Mouse (Mus musculus) ES-Bruce4 (cell line): ENCODE measurements around the gene Cxcr3. TPM values are rescaled to one million over a fixed set of nuclear protein-coding genes. Genes with fewer than 3 reads are reported as not detected.

Experiments
- H3K27ac ChIP-seq: 2 replicates; pipeline ENCODE4 v1.5.1; 2012; ENCODE audit warnings: low read length, inconsistent platforms; ENCODE audit not compliant: insufficient read depth
- H3K27me3 ChIP-seq: 2 replicates; pipeline ENCODE4 v1.6.1; 2012; ENCODE audit warnings: mild to moderate bottlenecking, low read length, inconsistent platforms; ENCODE audit not compliant: control insufficient read depth, poor library complexity, insufficient read depth, severe bottlenecking
- H3K36me3 ChIP-seq: 2 replicates; pipeline ENCODE4 v1.6.1; 2012; ENCODE audit warnings: inconsistent platforms, mild to moderate bottlenecking, low read length, moderate library complexity; ENCODE audit not compliant: control insufficient read depth, poor library complexity, insufficient read depth, severe bottlenecking
- H3K4me1 ChIP-seq: one replicate; pipeline ENCODE4 v1.8.1; 2011; ENCODE audit warnings: low read length; ENCODE audit not compliant: control insufficient read depth, insufficient read depth
- H3K4me3 ChIP-seq: 2 replicates; pipeline ENCODE4 v1.5.1; 2011; ENCODE audit warnings: low read depth, mild to moderate bottlenecking, low read length
- H3K9ac ChIP-seq: 2 replicates; pipeline ENCODE4 v1.6.1; 2012; ENCODE audit warnings: low read depth, mild to moderate bottlenecking, inconsistent platforms; ENCODE audit not compliant: poor library complexity, severe bottlenecking
- H3K9me3 ChIP-seq: replicated peaks from 2 replicates; pipeline ENCODE4 v1.6.1; 2012; ENCODE audit warnings: mild to moderate bottlenecking, low read length, inconsistent platforms; ENCODE audit not compliant: control insufficient read depth, poor library complexity, insufficient read depth, severe bottlenecking
- CTCF ChIP-seq: IDR thresholded peaks from one replicate; pipeline ENCODE4 v1.8.1; 2011; ENCODE audit warnings: low read depth, low read length
- EP300 ChIP-seq: IDR thresholded peaks from 2 replicates; pipeline ENCODE4 v1.6.1; 2011; ENCODE audit warnings: low read depth, low read length; ENCODE audit not compliant: insufficient read depth
- POLR2A ChIP-seq: IDR thresholded peaks from one replicate; pipeline ENCODE4 v1.8.1; 2011; ENCODE audit warnings: low read length; ENCODE audit not compliant: insufficient read depth
- polyA plus RNA-seq: library from polyadenylated mRNA; stranded (reverse); fragments of >200 nt; gene quantifications from 2 replicates; pipeline ENCODE4 v1.2.4, GENCODE M21; 2011; ENCODE audit warnings: low read depth; ENCODE audit not compliant: missing spikeins, insufficient read depth, insufficient read length

Cxcr3 gene
- polyA plus RNA-seq, 1 experiment: not detected

DNA sequence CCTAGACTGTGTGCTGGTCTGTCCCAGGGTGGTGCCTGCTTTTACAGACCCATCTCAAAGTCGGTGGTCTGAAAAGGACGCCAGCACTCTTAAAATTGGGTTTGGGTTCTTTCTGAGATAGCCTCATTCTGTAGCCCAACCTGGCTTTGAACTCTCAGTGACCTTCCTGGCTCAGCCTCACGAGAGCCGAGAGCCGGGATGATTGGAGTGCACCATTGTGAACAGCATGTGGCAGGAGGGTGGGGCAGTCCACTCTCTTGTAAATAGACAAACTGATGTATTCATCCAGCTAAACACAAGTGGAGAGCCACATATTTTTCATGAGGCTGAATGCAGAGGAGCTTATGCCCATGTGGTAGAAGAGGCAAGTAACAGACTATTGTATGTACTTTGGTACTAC lies 912 bp upstream of the Cxcr3 start:
- H3K27ac ChIP-seq: no peak overlapping the region
- no peaks in the 10 kb centered on the region; the same call in 1 of the 2 replicates for H3K27me3 ChIP-seq
- H3K36me3 ChIP-seq: no peaks in the 10 kb centered on the region
- no peaks in the 10 kb centered on the region for H3K9me3 ChIP-seq
- H3K4me3 ChIP-seq: no peak overlapping the region
- no peaks in the 10 kb centered on the region for H3K4me1 ChIP-seq
- no peak overlapping the region for H3K9ac ChIP-seq
- TF ChIP-seq EP300: no peak
- TF ChIP-seq CTCF: no peak
- TF ChIP-seq POLR2A: no peak

DNA sequence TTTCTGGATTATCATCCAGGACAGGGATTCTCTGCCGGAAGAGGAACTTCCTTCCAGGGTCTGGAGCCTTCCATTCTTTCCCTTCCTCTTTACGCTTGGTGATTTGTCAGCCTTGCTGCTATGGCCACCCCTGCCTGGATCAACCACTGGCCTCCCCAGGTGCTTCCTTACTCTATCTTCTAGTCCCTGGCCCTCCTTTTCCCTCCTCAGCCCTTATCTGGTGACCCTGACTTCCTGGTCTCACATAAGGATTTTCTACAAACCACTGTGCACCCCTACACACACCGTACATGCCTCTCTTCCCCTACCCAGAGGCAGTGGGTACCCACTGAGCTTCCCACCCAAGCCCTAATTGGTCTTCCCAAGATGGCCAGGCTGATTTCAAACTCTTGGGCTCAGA lies 781 bp downstream of the Cxcr3 start:
- Histone ChIP-seq H3K4me1 (no peaks in the 10 kb centered on the region), H3K27me3 (no peaks in the 10 kb centered on the region; the same call in 1 of the 2 replicates), H3K9me3 (no peaks in the 10 kb centered on the region), H3K4me3 (no peak overlapping the region), H3K27ac (no peak overlapping the region), H3K36me3 (no peaks in the 10 kb centered on the region), H3K9ac (no peak overlapping the region)
- TF ChIP-seq CTCF (no peak), POLR2A (no peak), EP300 (no peak)

DNA sequence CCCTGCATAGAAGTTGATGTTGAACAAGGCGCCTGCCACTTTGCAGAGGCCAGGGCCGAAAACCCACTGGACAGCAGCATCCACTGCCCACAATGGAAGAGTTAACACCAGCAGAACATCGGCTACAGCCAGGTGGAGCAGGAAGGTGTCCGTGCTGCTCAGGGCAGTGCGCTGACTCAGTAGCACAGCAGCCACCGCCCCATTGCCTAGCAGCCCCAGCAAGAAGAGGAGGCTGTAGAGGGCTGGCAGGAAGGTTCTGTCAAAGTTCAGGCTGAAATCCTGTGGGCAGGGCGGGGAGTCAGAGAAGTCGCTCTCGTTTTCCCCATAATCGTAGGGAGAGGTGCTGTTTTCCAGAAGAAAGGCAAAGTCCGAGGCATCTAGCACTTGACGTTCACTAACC lies 1.4 kb downstream of the Cxcr3 start:
- H3K27me3 ChIP-seq: no peaks in the 10 kb centered on the region; the same call in 1 of the 2 replicates
- no peak for TF ChIP-seq EP300
- no peak for TF ChIP-seq POLR2A
- no peak for TF ChIP-seq CTCF
- no peak overlapping the region for H3K27ac ChIP-seq
- H3K4me3 ChIP-seq: no peak overlapping the region
- H3K9me3 ChIP-seq: no peaks in the 10 kb centered on the region
- H3K4me1 ChIP-seq: no peaks in the 10 kb centered on the region
- no peak overlapping the region for H3K9ac ChIP-seq
- H3K36me3 ChIP-seq: no peaks in the 10 kb centered on the region

DNA sequence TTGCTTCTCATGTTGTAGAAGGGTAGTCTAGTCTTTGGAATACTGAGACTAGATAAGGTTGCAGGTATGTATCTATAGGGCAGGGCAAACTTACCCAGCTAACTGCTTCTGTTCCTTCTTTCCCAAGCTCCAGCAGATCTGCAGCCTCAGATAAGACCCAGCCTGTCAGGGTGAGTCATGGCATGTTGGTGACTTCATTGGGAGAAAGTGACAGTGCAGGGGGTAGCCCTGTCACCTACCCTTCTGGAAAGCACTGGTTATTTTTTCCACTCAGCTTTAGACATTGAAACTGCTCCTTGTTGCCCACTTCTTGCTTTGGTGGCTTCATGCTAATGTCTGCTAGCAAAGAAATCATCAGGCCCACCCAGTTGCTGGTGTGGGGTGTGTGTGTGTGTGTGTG lies 4.1 kb downstream of the Cxcr3 start:
- H3K4me1 ChIP-seq: no peaks in the 10 kb centered on the region
- H3K36me3 ChIP-seq: no peaks in the 10 kb centered on the region
- TF ChIP-seq POLR2A: no peak
- no peak for TF ChIP-seq CTCF
- TF ChIP-seq EP300: no peak
- H3K27ac ChIP-seq: no peak overlapping the region
- no peaks in the 10 kb centered on the region for H3K9me3 ChIP-seq
- no peak overlapping the region for H3K9ac ChIP-seq
- no peaks in the 10 kb centered on the region for H3K27me3 ChIP-seq
- no peak overlapping the region for H3K4me3 ChIP-seq

DNA sequence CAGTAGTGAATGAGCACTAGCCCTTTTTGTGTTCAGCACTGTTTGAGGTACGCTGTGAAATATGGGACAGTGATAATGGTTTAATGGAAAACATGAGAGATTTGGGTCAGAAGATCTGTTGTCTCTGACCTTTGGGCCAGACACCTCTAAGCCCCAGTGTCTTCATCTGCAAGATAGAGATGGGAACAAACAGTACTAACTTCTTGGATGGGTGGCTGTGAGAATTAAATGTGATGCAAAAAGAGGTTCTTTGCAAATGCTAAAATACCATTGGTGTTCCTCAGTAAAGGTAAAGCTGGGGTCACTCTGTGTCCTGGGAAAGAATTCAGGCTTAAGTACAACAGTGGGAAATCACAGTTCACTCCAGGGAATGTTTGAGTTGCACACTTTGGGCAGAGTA lies 13.7 kb downstream of the Cxcr3 start:
- Histone ChIP-seq H3K4me3 (no peak overlapping the region), H3K4me1 (no peaks in the 10 kb centered on the region), H3K27ac (no peak overlapping the region), H3K36me3 (no peaks in the 10 kb centered on the region), H3K9ac (no peak overlapping the region), H3K9me3 (no peaks in the 10 kb centered on the region), H3K27me3 (no peaks in the 10 kb centered on the region; the same call in 1 of the 2 replicates)
- TF ChIP-seq POLR2A (no peak), CTCF (no peak), EP300 (no peak)

DNA sequence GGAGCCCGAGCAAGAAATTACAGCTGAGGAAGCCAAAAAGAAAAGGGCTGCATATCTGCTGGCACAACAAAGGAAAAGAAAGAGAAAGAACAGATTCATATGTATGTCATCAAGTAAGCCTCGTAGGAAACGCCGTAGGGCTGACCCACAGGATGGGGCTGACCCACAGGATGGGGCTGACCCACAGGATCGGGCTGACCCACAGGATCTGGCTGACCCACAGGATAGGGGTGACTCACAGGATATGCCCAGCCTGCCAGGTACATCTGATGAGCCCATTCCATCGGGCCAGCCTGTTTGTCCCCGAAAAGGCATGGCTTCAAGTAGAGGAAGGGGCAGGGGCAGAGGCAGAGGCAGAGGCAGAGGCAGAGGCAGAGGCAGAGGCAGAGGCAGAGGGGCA lies 29.0 kb downstream of the Cxcr3 start:
- no peaks in the 10 kb centered on the region; the same call in 1 of the 2 replicates for H3K36me3 ChIP-seq
- H3K27ac ChIP-seq: no peak overlapping the region
- H3K27me3 ChIP-seq: no peaks in the 10 kb centered on the region
- H3K9ac ChIP-seq: no peak overlapping the region
- H3K4me1 ChIP-seq: no peaks in the 10 kb centered on the region
- H3K4me3 ChIP-seq: no peak overlapping the region
- TF ChIP-seq EP300 (no peak), CTCF (no peak), POLR2A (no peak)
- no peaks in the 10 kb centered on the region for H3K9me3 ChIP-seq
